Mouse (Mus musculus) megakaryocyte, embryonic 14.5 days (primary cell): Measurements from ENCODE around the gene Msh6.

Experiments
- FLI1 ChIP-seq: IDR thresholded peaks from 2 replicates; pipeline ENCODE4 v1.6.1; 2012; ENCODE audit warnings: low read length, inconsistent platforms, mixed read lengths
- GATA1 ChIP-seq: IDR thresholded peaks from 3 replicates; pipeline ENCODE4 v1.6.1; 2012; ENCODE audit warnings: mixed read lengths, low read length, inconsistent platforms, borderline replicate concordance

GRCm38 (mm10) chr17:87934736-87935135 is 40.1 kb upstream of the Msh6 start:
- no peak for TF ChIP-seq GATA1
- TF ChIP-seq FLI1 = no peak
